In the genomic region with DNA sequence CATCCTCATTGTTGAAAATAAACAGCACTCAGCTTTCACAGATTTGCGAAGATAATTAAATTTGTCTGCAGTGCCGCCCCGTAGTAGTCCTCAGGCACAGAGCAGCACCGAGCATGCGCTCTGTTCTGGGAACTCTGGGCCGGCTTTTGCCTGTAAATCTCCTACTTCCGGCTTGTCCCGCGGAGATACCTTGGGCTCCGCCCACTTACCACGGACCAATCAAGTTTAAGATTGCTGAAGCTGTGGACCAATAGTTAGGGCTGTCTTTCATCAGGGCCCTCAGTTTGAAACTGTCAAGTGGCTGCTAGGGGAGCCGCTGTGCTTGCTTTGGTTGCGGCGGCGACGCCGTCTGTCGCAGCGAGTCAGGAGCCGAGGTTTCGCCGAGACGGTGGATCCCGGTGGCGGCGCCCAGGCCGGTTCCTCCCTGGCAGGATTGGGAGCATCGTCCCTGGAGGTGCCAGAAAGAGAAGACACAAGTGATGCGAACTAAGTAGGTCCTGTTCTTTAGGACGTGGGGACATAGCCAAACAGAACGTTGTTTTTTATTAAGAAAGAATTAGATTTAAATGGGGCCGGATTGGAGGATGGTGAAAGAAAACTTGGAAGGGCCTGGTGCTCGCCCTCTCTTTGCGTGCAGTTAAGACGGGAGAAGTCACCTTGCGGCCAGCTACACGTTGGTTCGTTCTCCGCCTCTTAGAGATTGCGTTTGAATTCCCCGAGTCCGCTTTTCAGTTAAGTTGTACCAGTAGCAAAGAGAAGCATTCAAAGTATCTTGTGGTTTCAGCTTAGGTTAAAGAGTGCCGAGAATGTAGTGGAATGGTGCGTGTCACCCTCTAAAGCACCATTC, we compare ENCODE assay signal across 8 mouse cellular contexts. TPM values are rescaled to one million over a fixed set of nuclear protein-coding genes. Genes with fewer than 3 reads are reported as not detected.
DNase-seq lines count a peak whose midpoint lies in the region; ATAC-seq and TF ChIP-seq lines count a peak whose summit lies in the region.

Gene Poc5 (plus strand): TSS at position 253 of the 847 bp plus-strand sequence.

- peak within 1 kb of the TSS; percentile 67 for H3K9ac ChIP-seq in hindbrain, postnatal 0 days (replicated peaks; ENCODE audit: low read length)

- under 1% methylated on average over 44 of the region's 44 CpGs for WGBS in hindbrain, postnatal 0 days

- peak within 1 kb of the TSS; percentile 94 for H3K4me3 ChIP-seq in gastrocnemius, adult 2 months
- H3K4me3 ChIP-seq in hindbrain, postnatal 0 days (ENCODE audit: low read length) = peak within 1 kb of the TSS; percentile 58
- H3K4me3 ChIP-seq in left cerebral cortex, adult 2 months = peak within 1 kb of the TSS; percentile 60

- H3K4me1 ChIP-seq in hindbrain, postnatal 0 days (ENCODE audit: insufficient read depth, low read length) = peaks cover 8% of the 10 kb centered on the region

- DNase-seq in ZHBTc4 (ENCODE audit: low read depth, low spot score) = peak; percentile 98
- DNase-seq in gastrocnemius, adult 2 months = peak; percentile 97
- peak; percentile 99 for DNase-seq in hindbrain, postnatal 0 days (ENCODE audit: low spot score)
- DNase-seq in left cerebral cortex, adult 2 months (ENCODE audit: extremely low spot score in 1 of 2, low spot score in 2 of 2) = peak; percentile 99
- DNase-seq in right cerebral cortex, adult 2 months (ENCODE audit: low spot score in 2 of 2) = peak; percentile 100
- peak; percentile 97 for DNase-seq in urinary bladder, postnatal 14 days (ENCODE audit: low spot score)

- intact Hi-C loops in gastrocnemius, adult 2 months (cut with DNase I) = loop anchor here (5.0 kb wide), 1 partner anchor 154 kb away; the partner anchor contains the start of genes Col4a3bp and Polk
- intact Hi-C loops in left cerebral cortex, adult 2 months (cut with DNase I) = loop anchor here (5.0 to 10.0 kb wide), 3 partner anchors 256 to 383 kb away; partner anchors contain the start of gene Sv2c

- peak; percentile 99 for ATAC-seq in common myeloid progenitor, adult 5-6 weeks (replicated peaks; ENCODE audit: low read depth, poor library complexity, severe bottlenecking)
- peak; percentile 100 for ATAC-seq in hindbrain, postnatal 0 days
- ATAC-seq in megakaryocyte, adult 5-6 weeks (ENCODE audit: poor library complexity, severe bottlenecking) = peak; percentile 98

- no peaks in the 10 kb centered on the region for H3K9me3 ChIP-seq in hindbrain, postnatal 0 days (ENCODE audit: low read length)

- peak within 1 kb of the TSS; percentile 62 for H3K4me2 ChIP-seq in hindbrain, postnatal 0 days (ENCODE audit: low read depth, low read length)

- no peak for TF ChIP-seq CTCF in gastrocnemius, adult 2 months (IDR thresholded peaks at IDR 0.05)
- TF ChIP-seq CTCF in hindbrain, postnatal 0 days (IDR thresholded peaks at IDR 0.05; ENCODE audit: low read depth) = no peak; the same call in 1 of the 2 replicates
- no peak for TF ChIP-seq CTCF in left cerebral cortex, adult 2 months (IDR thresholded peaks at IDR 0.05)

- H3K36me3 ChIP-seq in hindbrain, postnatal 0 days (ENCODE audit: insufficient read depth, low read length) = peaks cover 26% of the 10 kb centered on the region; the same call in 1 of the 2 replicates

- H3K27me3 ChIP-seq in hindbrain, postnatal 0 days (ENCODE audit: insufficient read depth, low read length) = no peaks in the 10 kb centered on the region

- peak within 1 kb of the TSS; percentile 90 for H3K27ac ChIP-seq in gastrocnemius, adult 2 months
- peak within 1 kb of the TSS; percentile 42; the same call in 1 of the 2 replicates for H3K27ac ChIP-seq in hindbrain, postnatal 0 days
- peak within 1 kb of the TSS; percentile 86 for H3K27ac ChIP-seq in left cerebral cortex, adult 2 months

RNA-seq across cellular contexts. Expression of gene Poc5, which starts in this region (rescaled TPM):
- 9.5 and 17.0 TPM in 2 replicates for total RNA-seq in common myeloid progenitor, adult 5-6 weeks (2017)
- 1 to 10 TPM; 6.6 to 7.2 TPM for total RNA-seq in gastrocnemius, adult 2 months (2021)
- total RNA-seq in hindbrain, postnatal 0 days (2014; rRNA removed) = 21.7 and 26.1 TPM in 2 replicates
- 16.7 and 19.0 TPM in 2 replicates for polyA plus RNA-seq in hindbrain, postnatal 0 days (2015; fragmentation: Nextera tagmentation; extraction: Ambion mirVana)
- total RNA-seq in left cerebral cortex, adult 2 months (2021) = 10 to 100 TPM; 30.7 to 35.1 TPM
- total RNA-seq in megakaryocyte, adult 5-6 weeks (2015) = 10.5 and 15.6 TPM in 2 replicates
- total RNA-seq in megakaryocyte, adult 5-6 weeks (2017) = 11.4 and 11.7 TPM in 2 replicates

Comparison
In these comparisons a context has a peak if more than half of its experiments do, and no peak if none do; other contexts are left out.
1. Peak in every context shown above with its lines: DNase-seq, ATAC-seq, H3K4me3 ChIP-seq and H3K27ac ChIP-seq.